Mouse (Mus musculus) ES-E14 (cell line): ENCODE data around the gene Tepsin.

Experiments
- CHD2 ChIP-seq: IDR thresholded peaks from 2 replicates; pipeline ENCODE4 v1.6.1; 2014; ENCODE audit warnings: mild to moderate bottlenecking, low read depth, low read length, inconsistent platforms
- HCFC1 ChIP-seq: IDR thresholded peaks from 2 replicates; pipeline ENCODE4 v1.6.1; 2012; ENCODE audit warnings: low read length, inconsistent platforms, borderline replicate concordance; ENCODE audit not compliant: insufficient read depth
- ZC3H11A ChIP-seq: IDR thresholded peaks from 2 replicates; pipeline ENCODE4 v1.6.1; 2012; ENCODE audit warnings: low read depth, mild to moderate bottlenecking, inconsistent platforms, low read length, borderline replicate concordance

- TF ChIP-seq HCFC1 (no peak), CHD2 (0 out of 2 replicates have a peak, but pooled peaks have one; percentile 60), ZC3H11A (no peak)
Observed at GRCm38 (mm10) chr11:120053846-120054245, 44.7 kb downstream of the Tepsin start.
